In the genomic region with DNA sequence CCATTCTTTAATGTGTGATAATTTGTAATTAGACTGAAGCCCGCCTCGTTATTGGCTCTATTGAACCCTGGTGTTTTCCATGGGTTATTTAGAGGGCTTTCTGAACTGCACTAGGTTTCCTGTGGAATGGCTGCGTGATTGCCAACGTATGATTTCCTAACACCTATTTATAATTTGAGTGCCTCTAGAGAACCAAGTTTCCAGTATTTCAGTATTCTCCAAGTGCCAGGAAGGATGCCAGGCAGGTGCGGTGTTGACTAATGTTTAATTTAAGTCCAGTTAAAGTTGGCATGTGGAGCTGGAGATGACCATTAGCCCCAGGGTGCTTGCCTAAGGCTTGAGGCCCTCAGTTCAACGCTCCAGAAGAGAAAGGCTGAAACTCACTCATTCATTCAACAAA, we compare ENCODE assay signal across 18 mouse cellular contexts. TPM values are rescaled to one million over a fixed set of nuclear protein-coding genes. Genes with fewer than 3 reads are reported as not detected.
DNase-seq lines count a peak whose midpoint lies in the region; ATAC-seq and TF ChIP-seq lines count a peak whose summit lies in the region.
"Had no signal": no experiment of that assay in that cellular context is flagged by ENCODE, and none has a peak within 500 bp of the region (broad histone marks: within the 10 kb centered on the region; RNA-seq: fewer than 3 reads in every experiment).

No protein-coding gene starts in this region.

- TF ChIP-seq POLR2A in kidney, adult 2 months (IDR thresholded peaks at IDR 0.05; ENCODE audit: low read depth, low read length), result no peak
- no peak for TF ChIP-seq POLR2A in lung, adult 2 months (IDR thresholded peaks at IDR 0.05; ENCODE audit: borderline replicate concordance, extremely low read depth, low read depth, low read length)

- H3K36me3 ChIP-seq in kidney, adult 2 months (ENCODE audit: control insufficient read depth, insufficient read depth, low read length), result no peaks in the 10 kb centered on the region
- no peaks in the 10 kb centered on the region for H3K36me3 ChIP-seq in kidney, embryonic 14.5 days (ENCODE audit: control insufficient read depth, insufficient read depth, low read length)
- H3K36me3 ChIP-seq in hindbrain, embryonic 13.5 days, result no peaks in the 10 kb centered on the region
- H3K36me3 ChIP-seq in hindbrain, postnatal 0 days (ENCODE audit: insufficient read depth, low read length), result no peaks in the 10 kb centered on the region
- H3K36me3 ChIP-seq: embryonic facial prominence, embryonic 12.5 days; hindbrain, embryonic 15.5 days; intestine, embryonic 15.5 days; limb, embryonic 13.5 days; liver, embryonic 12.5 days; midbrain, embryonic 12.5 days had no signal

- ATAC-seq in kidney, embryonic 14.5 days (ENCODE audit: low FRiP score, low TSS enrichment), result no peak
- no peak for ATAC-seq in hindbrain, embryonic 13.5 days (ENCODE audit: low FRiP score)
- ATAC-seq in hindbrain, postnatal 0 days, result no peak
- ATAC-seq: intestine, embryonic 15.5 days; liver, embryonic 12.5 days had no signal

- peak; percentile 41 for DNase-seq in adrenal gland, postnatal 10 days
- DNase-seq in adrenal gland, postnatal 14 days, result no peak
- DNase-seq in kidney, adult 2 months, result peak; percentile 70
- DNase-seq in lung, adult 2 months, result peak; percentile 41
- DNase-seq in lung, postnatal 4 days, result peak; percentile 44
- DNase-seq in hindbrain, postnatal 0 days (ENCODE audit: low spot score), result no peak

- no peak overlapping the region for H3K27ac ChIP-seq in kidney, adult 2 months (ENCODE audit: insufficient read depth, low read depth, low read length)
- H3K27ac ChIP-seq in kidney, embryonic 14.5 days (ENCODE audit: low read depth, low read length), result no peak overlapping the region
- H3K27ac ChIP-seq in hindbrain, embryonic 13.5 days, result no peak overlapping the region
- no peak overlapping the region for H3K27ac ChIP-seq in hindbrain, postnatal 0 days
- H3K27ac ChIP-seq: embryonic facial prominence, embryonic 12.5 days; hindbrain, embryonic 15.5 days; intestine, embryonic 15.5 days; layer of hippocampus, adult 2 months; limb, embryonic 13.5 days; liver, embryonic 12.5 days; midbrain, embryonic 12.5 days; stomach, postnatal 0 days had no signal

- H3K4me2 ChIP-seq in kidney, embryonic 14.5 days (replicated peaks; ENCODE audit: low read depth, low read length), result no peak overlapping the region
- no peak overlapping the region for H3K4me2 ChIP-seq in hindbrain, embryonic 13.5 days
- no peak overlapping the region for H3K4me2 ChIP-seq in hindbrain, postnatal 0 days (ENCODE audit: low read depth, low read length)
- H3K4me2 ChIP-seq: embryonic facial prominence, embryonic 12.5 days; hindbrain, embryonic 15.5 days; intestine, embryonic 15.5 days; limb, embryonic 13.5 days; liver, embryonic 12.5 days; lung, embryonic 14.5 days; midbrain, embryonic 12.5 days had no signal

- H3K4me3 ChIP-seq in kidney, adult 2 months (ENCODE audit: insufficient read depth, low read depth, low read length), result no peak overlapping the region
- no peak overlapping the region for H3K4me3 ChIP-seq in kidney, embryonic 14.5 days (ENCODE audit: low read length)
- H3K4me3 ChIP-seq in lung, adult 2 months (replicated peaks; ENCODE audit: extremely low read depth, low read depth, low read length), result no peak overlapping the region
- H3K4me3 ChIP-seq in hindbrain, embryonic 13.5 days, result no peak overlapping the region
- H3K4me3 ChIP-seq in hindbrain, postnatal 0 days (ENCODE audit: low read length), result no peak overlapping the region
- H3K4me3 ChIP-seq: embryonic facial prominence, embryonic 12.5 days; hindbrain, embryonic 15.5 days; intestine, embryonic 15.5 days; layer of hippocampus, adult 2 months; limb, embryonic 13.5 days; liver, embryonic 12.5 days; midbrain, embryonic 12.5 days had no signal

- peaks cover 3% of the 10 kb centered on the region for H3K4me1 ChIP-seq in kidney, adult 2 months (ENCODE audit: control insufficient read depth, insufficient read depth, low read length)
- H3K4me1 ChIP-seq in kidney, embryonic 14.5 days (ENCODE audit: control insufficient read depth, insufficient read depth, low read length), result no peaks in the 10 kb centered on the region
- H3K4me1 ChIP-seq in lung, adult 2 months (ENCODE audit: control insufficient read depth, insufficient read depth, low read length), result peaks cover 3% of the 10 kb centered on the region; the same call in 1 of the 2 replicates
- peaks cover 7% of the 10 kb centered on the region for H3K4me1 ChIP-seq in hindbrain, embryonic 13.5 days (replicated peaks)
- no peaks in the 10 kb centered on the region for H3K4me1 ChIP-seq in hindbrain, postnatal 0 days (ENCODE audit: insufficient read depth, low read length)
- H3K4me1 ChIP-seq: intestine, embryonic 15.5 days had no signal

- H3K27me3 ChIP-seq in kidney, adult 2 months (replicated peaks; ENCODE audit: control insufficient read depth, insufficient read depth, low read length), result no peaks in the 10 kb centered on the region
- H3K27me3 ChIP-seq in kidney, embryonic 14.5 days (ENCODE audit: control insufficient read depth, insufficient read depth, low read length), result 0 out of 2 replicates have a peak, but pooled peaks cover 2% of the 10 kb centered on the region
- no peaks in the 10 kb centered on the region for H3K27me3 ChIP-seq in hindbrain, embryonic 13.5 days
- no peaks in the 10 kb centered on the region for H3K27me3 ChIP-seq in hindbrain, postnatal 0 days (ENCODE audit: insufficient read depth, low read length)
- H3K27me3 ChIP-seq: embryonic facial prominence, embryonic 12.5 days; hindbrain, embryonic 15.5 days; intestine, embryonic 15.5 days; limb, embryonic 13.5 days; midbrain, embryonic 12.5 days had no signal

- no peaks in the 10 kb centered on the region for H3K9me3 ChIP-seq in kidney, embryonic 14.5 days (ENCODE audit: control insufficient read depth, low read length)
- H3K9me3 ChIP-seq in hindbrain, embryonic 13.5 days, result no peaks in the 10 kb centered on the region
- no peaks in the 10 kb centered on the region for H3K9me3 ChIP-seq in hindbrain, postnatal 0 days (ENCODE audit: low read length)
- H3K9me3 ChIP-seq: embryonic facial prominence, embryonic 12.5 days; hindbrain, embryonic 15.5 days; intestine, embryonic 15.5 days; limb, embryonic 13.5 days; liver, embryonic 12.5 days; midbrain, embryonic 12.5 days had no signal

- no peak for TF ChIP-seq CTCF in kidney, adult 2 months (conservative IDR thresholded peaks at IDR 0.05; ENCODE audit: insufficient read depth, insufficient read length, low read depth, low read length)
- TF ChIP-seq CTCF in lung, adult 2 months (IDR thresholded peaks at IDR 0.05; ENCODE audit: insufficient read depth, low read length), result no peak
- TF ChIP-seq CTCF in hindbrain, postnatal 0 days (IDR thresholded peaks at IDR 0.05; ENCODE audit: low read depth), result no peak

- 39% methylated on average over 6 of the region's 6 CpGs for WGBS in kidney, adult 2 months
- 68% methylated on average over 6 of the region's 6 CpGs for WGBS in kidney, embryonic 14.5 days
- whole genome bisulfite sequencing in lung, adult 2 months, result 50% methylated on average over 6 of the region's 6 CpGs
- 67% methylated on average over 6 of the region's 6 CpGs for WGBS in hindbrain, embryonic 13.5 days
- 70% methylated on average over 6 of the region's 6 CpGs for WGBS in hindbrain, postnatal 0 days

- H3K9ac ChIP-seq in kidney, embryonic 14.5 days (ENCODE audit: low read depth, low read length), result no peak overlapping the region
- H3K9ac ChIP-seq in hindbrain, embryonic 13.5 days, result no peak overlapping the region
- H3K9ac ChIP-seq in hindbrain, postnatal 0 days (replicated peaks; ENCODE audit: low read length), result no peak overlapping the region
- H3K9ac ChIP-seq: embryonic facial prominence, embryonic 12.5 days; forebrain, postnatal 0 days; hindbrain, embryonic 15.5 days; intestine, embryonic 15.5 days; limb, embryonic 13.5 days; liver, embryonic 12.5 days; lung, embryonic 14.5 days; midbrain, embryonic 12.5 days had no signal

RNA-seq across cellular contexts. Expression of gene Inip, which starts 14.3 kb away (rescaled TPM):
- 10 to 100 TPM; 12.6 to 18.3 TPM for total RNA-seq in adrenal gland, postnatal 10 days (2021)
- total RNA-seq in adrenal gland, postnatal 14 days (2021), result 14.2 and 19.3 TPM in 2 replicates
- 5.7 and 7.5 TPM in 2 replicates for polyA plus RNA-seq in kidney, adult 2 months (2012; rRNA removed)
- polyA plus RNA-seq in kidney, embryonic 14.5 days (2014; fragmentation: Nextera tagmentation; extraction: Ambion mirVana), result 55.5 and 69.3 TPM in 2 replicates
- 6.8 and 8.9 TPM in 2 replicates for polyA plus RNA-seq in lung, adult 2 months (2012; rRNA removed)
- 69.3 and 70.9 TPM in 2 replicates for polyA plus RNA-seq in hindbrain, embryonic 13.5 days (2015; fragmentation: Nextera tagmentation; extraction: Ambion mirVana)
- 20.3 and 20.7 TPM in 2 replicates for total RNA-seq in hindbrain, postnatal 0 days (2014; rRNA removed)
- 40.2 and 40.5 TPM in 2 replicates for polyA plus RNA-seq in hindbrain, postnatal 0 days (2015; fragmentation: Nextera tagmentation; extraction: Ambion mirVana)

RNA-seq across cellular contexts. Expression of gene Snx30, which starts 18.5 kb away (rescaled TPM):
- 1 to 10 TPM; 8.0 to 8.9 TPM for total RNA-seq in adrenal gland, postnatal 10 days (2021)
- 7.3 and 9.5 TPM in 2 replicates for total RNA-seq in adrenal gland, postnatal 14 days (2021)
- polyA plus RNA-seq in kidney, adult 2 months (2012; rRNA removed), result 4.8 and 5.2 TPM in 2 replicates
- polyA plus RNA-seq in kidney, embryonic 14.5 days (2014; fragmentation: Nextera tagmentation; extraction: Ambion mirVana), result 7.9 and 12.1 TPM in 2 replicates
- 5.1 and 7.0 TPM in 2 replicates for polyA plus RNA-seq in lung, adult 2 months (2012; rRNA removed)
- 14.2 and 14.8 TPM in 2 replicates for polyA plus RNA-seq in hindbrain, embryonic 13.5 days (2015; fragmentation: Nextera tagmentation; extraction: Ambion mirVana)
- 31.2 and 34.1 TPM in 2 replicates for total RNA-seq in hindbrain, postnatal 0 days (2014; rRNA removed)
- polyA plus RNA-seq in hindbrain, postnatal 0 days (2015; fragmentation: Nextera tagmentation; extraction: Ambion mirVana), result 15.8 and 18.3 TPM in 2 replicates

Comparison
In these comparisons a context has a peak if more than half of its experiments do, and no peak if none do; other contexts are left out.
1. DNase-seq: peak in adrenal gland, postnatal 10 days (single experiment), kidney, adult 2 months (single experiment), lung, adult 2 months (single experiment) and lung, postnatal 4 days (2 of 2); none in adrenal gland, postnatal 14 days (single experiment) and hindbrain, postnatal 0 days (single experiment).